Mouse (Mus musculus) brain, adult 2 months (tissue): ENCODE data around the gene 4930518I15Rik.
"Not testable (repeated sequence)": the region's sequence is repeated elsewhere in the genome, so short reads cannot be mapped to it uniquely, and the experiment has no call there.

Experiments used
- DNase-seq: peaks from one replicate; pipeline ENCODE4 v3.0.0; 2011; ENCODE audit warnings: low read depth, low spot score

Gene 4930518I15Rik

GRCm38 (mm10) chr2:156843331-156843730 lies 14.4 kb downstream of the 4930518I15Rik start:
- DNase-seq, result no peak

- DNase-seq, result no peak
These were observed 15.0 kb downstream of the 4930518I15Rik start for GRCm38 (mm10) chr2:156842711-156843110.

GRCm38 (mm10) chr2:156841841-156842706 lies 15.7 kb downstream of the 4930518I15Rik start:
- peak; percentile 63 for DNase-seq

GRCm38 (mm10) chr2:156841028-156841840 lies 16.5 kb downstream of the 4930518I15Rik start:
- peak; percentile 56 for DNase-seq

- DNase-seq, result peak; percentile 30
These were observed 17.3 kb downstream of the 4930518I15Rik start for GRCm38 (mm10) chr2:156840301-156841027.

- DNase-seq, result no peak
These were observed 18.2 kb downstream of the 4930518I15Rik start, which contains the start of gene Tgif2 for GRCm38 (mm10) chr2:156839319-156840191. Gene Tgif2, plus strand, starts transcription at chr2:156840007.

- DNase-seq, result no peak
These were observed 18.9 kb downstream of the 4930518I15Rik start for GRCm38 (mm10) chr2:156838839-156839238.

GRCm38 (mm10) chr2:156834336-156834735 lies 23.4 kb downstream of the 4930518I15Rik start:
- no peak for DNase-seq

GRCm38 (mm10) chr2:156825128-156825527 lies 32.6 kb downstream of the 4930518I15Rik start:
- not testable (repeated sequence) for DNase-seq

GRCm38 (mm10) chr2:156816116-156816515 lies 41.6 kb downstream of the 4930518I15Rik start:
- DNase-seq, result no peak

GRCm38 (mm10) chr2:156815412-156815811 lies 42.3 kb downstream of the 4930518I15Rik start:
- DNase-seq, result no peak

GRCm38 (mm10) chr2:156814893-156815292 lies 42.9 kb downstream of the 4930518I15Rik start:
- DNase-seq, result no peak

- DNase-seq, result no peak
These were observed 43.4 kb downstream of the 4930518I15Rik start for GRCm38 (mm10) chr2:156814344-156814801.

GRCm38 (mm10) chr2:156811556-156811955 lies 46.2 kb downstream of the 4930518I15Rik start:
- no peak for DNase-seq

- no peak for DNase-seq
These were observed 47.0 kb downstream of the 4930518I15Rik start for GRCm38 (mm10) chr2:156810716-156811115.

- DNase-seq, result peak; percentile 68
These were observed 48.2 kb downstream of the 4930518I15Rik start for GRCm38 (mm10) chr2:156809579-156809978.

- DNase-seq, result no peak
These were observed 50.9 kb downstream of the 4930518I15Rik start for GRCm38 (mm10) chr2:156806886-156807285.
